Mouse (Mus musculus) lung, adult 2 months (tissue): Measurements from ENCODE around the gene Elovl2.

Source experiments
- CTCF ChIP-seq: fragments of 200-500 bp; IDR thresholded peaks from 2 replicates; pipeline ENCODE4 v1.5.1; 2011; ENCODE audit warnings: mild to moderate bottlenecking, low read length, control low read depth; ENCODE audit not compliant: insufficient read depth
- POLR2A ChIP-seq: fragments of 200-500 bp; IDR thresholded peaks from 2 replicates; pipeline ENCODE4 v1.6.1; 2011; ENCODE audit warnings: low read depth, mild to moderate bottlenecking, control low read depth, low read length, borderline replicate concordance; ENCODE audit errors: extremely low read depth

GRCm38 (mm10) chr13:41200861-41201260 lies 19.3 kb downstream of the Elovl2 start:
- TF ChIP-seq POLR2A (no peak), CTCF (no peak)
